Mouse (Mus musculus) naive thymus-derived CD4-positive, alpha-beta T cell, adult 2 months (primary cell): Measurements from ENCODE around the gene Gm4763.
"Not testable (repeated sequence)": the region's sequence is repeated elsewhere in the genome, so short reads cannot be mapped to it uniquely, and the experiment has no call there.

Source experiments
- DNase-seq: peaks from one replicate; pipeline ENCODE4 v3.0.0-alpha.2; 2011; ENCODE audit warnings: low read depth

The Gm4763 gene

DNA sequence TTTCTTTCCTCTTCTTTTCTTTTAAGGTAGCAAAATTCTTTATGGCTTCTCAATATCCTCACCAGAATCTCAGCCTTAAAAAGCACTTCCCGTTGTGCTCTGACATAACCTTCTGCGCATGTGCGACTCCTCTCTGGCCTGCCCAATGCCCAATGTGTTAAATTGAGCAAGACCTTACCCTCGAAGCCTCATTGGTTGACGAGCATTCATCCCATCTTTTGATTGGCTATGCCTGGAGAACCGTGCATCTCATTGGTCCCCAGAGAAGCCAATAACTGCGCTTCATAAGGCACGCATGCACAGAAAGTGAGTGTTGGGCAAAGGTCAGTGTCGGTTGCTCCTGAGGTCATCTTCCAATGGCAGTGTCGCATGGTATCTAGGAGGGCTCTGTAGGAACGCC lies at the start of gene Gm4763:
Gm4763 (minus strand) TSS at position 101 of the 400 bp plus-strand sequence.
- DNase-seq: not testable (repeated sequence)

DNA sequence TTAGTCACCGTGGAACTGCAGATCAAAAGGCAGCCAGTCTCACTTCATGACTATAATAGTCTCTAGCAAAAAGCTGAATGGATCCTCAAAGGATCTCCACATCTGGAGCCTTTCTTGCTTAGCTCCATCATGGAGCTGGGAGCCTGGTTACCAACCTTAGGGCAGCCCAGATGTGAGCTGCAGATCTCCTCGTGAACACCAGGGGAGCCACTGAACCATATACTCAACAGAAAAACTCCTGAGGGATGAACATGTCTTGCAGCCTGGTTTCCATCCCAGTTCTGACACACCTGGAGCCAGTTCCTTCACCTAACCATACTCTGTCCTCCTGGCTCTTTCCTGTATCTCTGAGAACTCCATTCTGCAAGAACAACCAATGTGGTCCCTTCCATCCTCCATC lies 49.4 kb upstream of the Gm4763 start:
- DNase-seq: no peak

DNA sequence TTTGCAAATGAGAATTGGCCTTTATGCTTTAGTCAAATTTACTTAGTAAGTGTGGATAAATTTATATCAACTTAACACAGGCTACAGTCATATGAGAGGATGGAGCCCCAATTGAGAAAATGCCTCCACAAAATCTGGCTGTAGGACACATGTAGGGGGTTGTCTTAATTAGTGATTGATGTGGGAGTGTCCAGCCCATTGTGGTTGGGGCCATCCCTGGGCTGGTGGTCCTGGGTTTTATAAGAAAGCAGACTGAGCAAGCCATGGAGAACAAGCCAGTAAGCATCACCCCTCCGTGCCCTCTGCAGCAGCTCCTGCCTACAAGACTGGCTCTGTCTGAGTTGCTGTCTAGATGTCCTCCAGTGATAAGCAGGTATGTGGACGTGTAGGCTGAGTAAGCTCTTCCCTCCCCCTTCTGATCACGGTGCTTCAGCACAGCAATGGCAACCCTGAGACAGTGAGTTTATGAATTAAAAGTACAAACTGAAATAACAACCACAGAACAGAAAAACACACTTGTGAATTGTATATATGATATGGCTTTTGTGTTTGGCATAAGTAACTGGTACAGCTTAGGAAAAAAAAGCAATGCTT lies 47.3 kb upstream of the Gm4763 start:
- DNase-seq: no peak

DNA sequence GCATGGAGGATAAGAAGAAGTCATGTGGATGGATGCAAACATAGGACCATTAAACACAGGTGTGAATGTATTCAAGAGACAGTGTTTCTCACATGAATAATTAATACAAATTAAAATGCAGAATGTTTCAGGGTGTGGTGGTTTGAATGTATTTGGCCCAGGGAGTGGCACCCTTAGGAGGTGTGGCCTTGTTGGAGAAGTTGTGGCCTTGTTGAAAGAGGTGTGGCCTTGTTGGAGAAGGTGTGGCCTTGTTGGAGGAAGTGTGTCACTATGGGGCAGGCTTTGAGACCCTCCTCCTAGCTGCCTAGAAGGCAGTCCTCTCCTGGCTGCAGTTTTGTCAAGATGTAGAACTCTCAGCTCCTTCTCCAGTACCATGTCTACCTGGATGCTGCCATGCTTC lies 44.7 kb upstream of the Gm4763 start:
- DNase-seq: no peak

DNA sequence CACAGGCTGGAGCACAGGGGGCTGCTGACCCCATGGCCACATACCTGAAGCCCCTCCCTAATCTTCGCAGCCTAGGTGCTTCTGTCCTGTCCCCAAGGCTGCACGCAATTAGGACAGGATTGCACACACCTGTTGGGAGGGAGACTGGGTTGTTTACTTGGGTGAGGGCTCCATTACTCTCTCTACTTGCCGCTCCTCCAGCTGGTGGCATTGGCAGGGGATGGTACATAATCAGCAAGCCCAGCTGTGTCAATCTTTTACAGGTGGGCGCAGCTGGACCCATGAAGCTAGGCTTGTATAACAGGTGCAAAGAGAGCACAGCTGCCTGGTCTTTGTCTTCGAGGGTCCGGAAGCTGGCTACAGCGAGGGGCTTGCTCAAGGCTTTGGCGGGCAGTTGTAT lies 35.9 kb upstream of the Gm4763 start:
- DNase-seq: no peak

DNA sequence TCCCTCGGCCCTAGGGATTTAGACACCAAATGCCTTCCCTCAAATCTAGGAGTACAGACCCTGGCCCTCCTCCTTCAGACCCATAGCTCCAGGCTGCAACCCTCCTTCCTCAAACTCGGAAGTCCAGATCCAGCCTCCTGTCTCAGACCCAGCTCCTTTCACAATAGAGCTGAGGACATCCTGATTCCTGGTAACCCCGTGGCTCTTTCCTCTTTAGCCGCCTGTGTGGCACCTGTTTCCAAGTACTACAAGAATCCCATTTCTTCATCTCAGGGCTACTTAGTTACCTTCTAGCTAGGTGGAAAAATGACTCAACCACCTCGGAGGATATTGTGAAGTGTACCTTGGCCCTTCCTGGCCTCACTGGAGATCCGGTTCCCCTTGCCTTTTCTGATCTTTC lies 34.5 kb upstream of the Gm4763 start:
- no peak for DNase-seq

DNA sequence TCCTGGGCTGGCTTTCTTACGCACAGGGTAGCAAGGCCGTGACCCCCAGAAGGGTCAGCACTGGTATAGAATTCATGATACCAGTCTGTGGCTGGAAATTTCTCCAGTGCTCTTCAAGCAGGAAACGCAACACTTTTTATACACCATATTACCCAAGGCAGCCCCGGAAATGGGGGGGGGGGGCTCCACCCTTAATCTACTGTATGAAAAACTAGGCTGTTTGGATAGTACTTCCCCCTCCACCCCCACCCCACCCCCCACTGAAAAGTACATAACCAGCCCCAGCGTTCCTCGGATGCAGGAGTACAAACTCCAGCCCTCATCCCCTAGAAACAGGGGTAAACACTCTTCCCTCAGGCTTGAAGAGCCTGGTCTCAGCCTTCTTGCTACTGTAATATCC lies 33.5 kb upstream of the Gm4763 start, which contains the start of gene Cd177:
Cd177 (minus strand) TSS at position 101 of the 400 bp plus-strand sequence.
- DNase-seq: peak; percentile 8

DNA sequence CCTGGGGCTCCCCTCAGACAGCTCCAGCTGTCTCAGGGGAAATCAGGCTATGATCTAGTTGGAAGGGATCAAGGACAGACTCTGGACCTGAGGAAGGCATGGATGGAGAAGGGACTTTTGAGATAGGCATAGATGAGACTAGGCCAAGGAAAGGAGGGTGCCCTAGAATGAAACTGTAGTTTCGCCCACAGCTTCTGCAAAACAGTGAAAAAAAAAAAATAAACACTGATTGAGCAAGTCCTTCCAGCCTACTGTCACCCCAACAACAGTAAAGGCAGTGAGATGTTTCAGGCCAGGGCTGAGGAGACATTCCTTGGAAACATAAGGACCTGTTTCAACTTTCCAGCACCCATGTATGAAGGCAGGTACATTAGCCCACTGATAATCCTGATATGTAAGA lies 31.8 kb upstream of the Gm4763 start:
- no peak for DNase-seq

DNA sequence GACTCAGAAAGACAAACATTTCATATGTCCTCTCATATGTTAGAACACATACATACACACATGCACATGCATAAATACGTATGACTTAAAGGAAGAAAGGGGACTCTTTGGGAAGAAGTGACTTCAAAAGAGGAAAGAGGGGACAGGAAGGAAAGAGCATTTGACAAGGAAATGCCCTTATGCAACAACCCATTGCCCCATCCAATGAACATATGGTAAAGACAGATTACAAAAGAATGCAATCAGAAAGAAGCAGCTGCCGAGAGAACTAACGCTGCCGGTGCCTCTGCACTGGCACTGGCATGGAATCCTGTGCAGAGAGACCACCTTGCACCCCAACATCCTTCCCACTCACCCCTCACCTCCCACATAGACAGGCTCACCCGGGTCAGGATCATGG lies 26.8 kb upstream of the Gm4763 start:
- DNase-seq: no peak

DNA sequence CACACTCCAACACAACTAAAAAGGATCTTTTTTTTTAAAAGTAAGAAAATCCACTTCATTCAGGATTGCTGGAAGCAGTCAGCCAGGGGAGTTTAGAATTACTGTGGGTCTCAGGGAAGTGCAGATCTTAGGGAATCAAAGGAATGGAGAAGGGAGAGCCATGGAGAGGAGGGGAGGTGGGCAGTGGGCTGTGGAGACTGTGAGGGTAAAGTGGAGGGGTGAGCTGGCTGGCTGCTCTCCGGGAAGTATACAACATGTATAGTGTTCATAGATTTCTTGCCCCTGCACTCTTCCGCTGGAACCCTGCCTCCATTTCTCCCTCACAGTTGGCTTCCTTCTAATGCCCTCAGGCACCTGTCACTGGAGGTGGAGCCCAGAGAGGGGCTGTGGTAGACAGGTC lies 24.9 kb upstream of the Gm4763 start:
- DNase-seq: no peak

DNA sequence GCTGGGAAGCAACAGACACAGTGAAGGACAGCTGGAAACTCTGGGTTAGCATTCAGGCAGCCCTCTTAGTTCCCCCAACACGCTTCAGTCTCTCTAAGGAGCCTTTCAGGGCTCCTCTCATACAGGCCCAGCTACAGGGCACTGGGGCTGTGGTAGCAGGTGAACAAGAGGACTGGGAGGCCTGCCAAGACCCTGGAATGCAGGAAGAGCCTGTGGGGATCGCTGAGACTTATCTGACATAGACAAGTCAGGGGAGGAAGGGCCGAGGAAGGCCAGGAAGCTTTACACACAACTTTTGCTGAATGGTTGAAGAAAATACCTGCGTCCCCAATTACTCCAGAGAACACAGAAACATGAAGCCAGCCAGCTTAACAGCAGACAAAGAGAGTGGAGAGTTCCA lies 24.0 kb upstream of the Gm4763 start:
- no peak for DNase-seq

DNA sequence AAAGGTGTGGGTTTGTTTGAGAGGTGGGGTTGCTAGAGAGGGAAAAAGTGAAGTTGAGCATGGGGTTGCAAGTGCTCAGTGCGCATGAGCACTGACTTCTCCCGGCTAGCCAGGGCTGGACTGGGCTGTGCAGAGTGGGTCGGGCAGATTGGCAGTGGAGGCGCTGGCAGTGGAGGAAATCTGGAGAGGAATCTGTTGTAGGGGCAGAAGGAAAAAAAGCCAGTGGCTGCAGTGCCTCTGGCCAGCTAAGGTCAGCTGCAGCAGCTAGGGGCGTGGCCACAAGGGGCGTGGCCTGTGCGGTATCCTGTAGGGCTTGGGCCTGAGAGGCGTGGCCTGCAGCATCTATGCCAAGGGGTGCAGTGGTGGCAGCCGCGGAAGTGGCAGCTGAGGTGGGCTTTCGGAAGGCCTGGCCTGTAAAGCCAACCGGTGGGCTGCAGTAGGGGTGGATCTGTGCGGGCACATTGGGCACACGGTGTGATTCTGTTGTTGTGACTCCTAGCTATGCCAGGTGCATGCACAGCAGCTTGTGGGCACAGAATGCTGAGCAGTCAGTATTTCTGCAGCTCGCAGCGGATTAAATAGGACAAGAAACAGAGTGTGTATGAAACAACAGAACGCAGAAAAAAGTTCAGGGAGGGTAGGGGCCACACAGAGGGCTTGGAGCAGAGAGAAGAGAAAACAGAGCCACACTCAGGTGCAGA lies 9.4 kb upstream of the Gm4763 start:
- no peak for DNase-seq

DNA sequence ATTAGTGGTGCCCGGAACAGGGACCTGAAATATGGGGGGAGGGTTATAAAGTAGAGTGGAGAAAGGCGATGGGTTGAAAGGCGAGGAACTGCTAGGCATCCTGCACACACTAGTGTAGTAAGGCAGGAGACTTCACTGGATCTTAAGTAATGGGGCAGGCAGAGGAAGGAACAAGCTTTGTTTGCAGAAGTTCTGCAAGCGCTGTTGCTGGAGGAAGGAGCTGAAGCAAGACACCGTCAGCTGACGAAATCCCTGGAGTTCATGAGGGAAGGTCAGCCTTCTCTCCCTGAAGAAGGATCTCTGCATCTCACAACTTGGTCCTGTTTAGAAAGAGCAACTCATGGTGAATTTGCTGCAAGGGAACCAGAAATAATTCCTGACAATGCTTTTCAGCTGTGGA lies 11.7 kb downstream of the Gm4763 start:
- DNase-seq: no peak

DNA sequence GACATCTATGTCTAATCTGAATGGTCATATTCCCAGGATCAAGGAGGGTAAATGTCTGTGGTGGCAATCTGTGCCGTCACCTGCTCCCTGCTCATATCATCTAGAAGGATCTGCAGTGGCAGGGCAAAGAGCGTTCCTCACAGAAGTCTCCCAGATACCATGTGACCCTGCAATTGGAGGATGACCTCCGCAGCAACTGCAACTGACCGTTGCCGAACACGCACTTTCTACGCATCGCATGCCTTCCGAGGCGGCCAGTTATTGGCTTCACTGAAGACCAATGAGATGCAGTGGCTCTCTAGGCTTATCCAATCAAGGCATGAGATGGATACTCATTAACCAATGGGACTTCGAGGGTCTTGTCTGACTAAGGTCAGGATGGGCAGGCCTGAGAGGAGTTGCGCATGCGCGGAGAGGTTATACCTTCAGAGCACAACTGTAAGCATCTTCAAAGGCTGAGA lies 17.8 kb downstream of the Gm4763 start, which contains the start of gene BC049730:
BC049730 (plus strand) TSS at position 411 of the 461 bp plus-strand sequence.
- no peak for DNase-seq

DNA sequence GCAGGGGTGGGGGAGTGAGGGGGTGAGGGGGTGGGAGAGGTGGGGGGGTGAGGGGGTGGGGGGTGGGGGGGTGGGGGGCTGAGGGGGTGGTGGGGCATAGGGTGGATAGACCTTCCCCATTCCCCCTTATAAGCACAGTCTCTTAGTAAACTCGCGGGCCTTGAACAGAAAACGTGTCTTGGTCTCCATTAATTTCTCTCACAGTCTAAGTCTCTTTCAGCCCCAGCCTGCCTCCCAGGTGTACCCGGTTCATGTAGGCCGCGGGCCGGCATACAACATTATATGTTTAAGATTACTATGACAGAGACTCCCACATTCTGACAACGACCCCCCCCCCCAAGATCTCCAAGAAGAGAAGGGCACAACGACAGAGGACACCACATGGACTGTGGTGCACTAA lies 23.9 kb downstream of the Gm4763 start:
- DNase-seq: not testable (repeated sequence)

DNA sequence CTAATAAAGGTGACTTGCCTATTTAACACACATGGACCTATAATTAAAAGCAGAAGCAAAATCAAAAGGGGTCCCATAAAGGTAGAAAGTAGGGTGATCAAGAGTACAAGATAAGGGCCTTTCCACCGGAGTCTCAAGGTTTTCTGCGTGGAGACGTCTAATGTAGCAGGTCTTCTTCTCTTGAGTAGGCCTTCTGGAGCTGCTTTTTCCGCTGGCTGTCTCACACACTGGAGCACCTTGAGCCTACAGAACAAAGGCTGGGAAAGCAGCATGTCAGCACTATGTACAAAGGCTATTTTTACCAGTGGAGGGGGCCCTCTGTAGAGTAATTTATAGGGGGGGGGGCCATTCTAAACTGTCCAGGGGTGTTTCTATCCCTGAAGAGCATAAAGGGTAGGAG lies 28.8 kb downstream of the Gm4763 start:
- not testable (repeated sequence) for DNase-seq

DNA sequence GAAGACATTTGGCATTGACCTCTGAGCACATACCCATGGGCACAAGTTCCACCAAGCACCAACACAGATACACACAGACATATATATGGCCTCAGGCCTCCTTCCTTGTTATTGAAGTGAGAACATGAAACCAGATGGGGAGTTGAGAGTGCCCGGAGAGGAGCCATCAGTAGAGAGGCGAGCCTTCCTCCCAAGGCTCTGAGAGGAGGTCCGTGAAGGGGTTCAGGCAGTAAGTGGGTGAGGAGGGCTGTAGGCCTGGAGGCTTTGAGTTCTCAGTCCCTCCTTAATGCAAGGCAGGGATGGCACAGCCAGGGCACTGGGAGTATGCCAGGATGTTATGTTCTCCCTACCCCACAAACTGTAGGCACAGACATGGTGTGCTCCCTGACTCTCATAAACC lies 34.0 kb downstream of the Gm4763 start:
- DNase-seq: not testable (repeated sequence)

DNA sequence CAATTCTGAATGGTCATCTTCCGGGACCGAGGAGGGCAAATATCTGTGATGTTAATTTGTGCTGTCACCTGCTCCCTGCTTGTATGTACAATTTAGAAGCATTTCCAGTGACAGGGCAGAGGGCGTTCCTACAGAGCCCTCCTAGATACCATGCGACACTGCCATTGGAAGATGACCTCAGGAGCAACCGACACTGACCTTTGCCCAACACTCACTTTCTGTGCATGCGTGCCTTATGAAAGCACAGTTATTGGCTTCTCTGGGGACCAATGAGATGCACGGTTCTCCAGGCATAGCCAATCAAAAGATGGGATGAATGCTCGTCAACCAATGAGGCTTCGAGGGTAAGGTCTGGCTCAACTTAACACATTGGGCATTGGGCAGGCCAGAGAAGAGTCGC lies 39.2 kb downstream of the Gm4763 start:
- DNase-seq: not testable (repeated sequence)

DNA sequence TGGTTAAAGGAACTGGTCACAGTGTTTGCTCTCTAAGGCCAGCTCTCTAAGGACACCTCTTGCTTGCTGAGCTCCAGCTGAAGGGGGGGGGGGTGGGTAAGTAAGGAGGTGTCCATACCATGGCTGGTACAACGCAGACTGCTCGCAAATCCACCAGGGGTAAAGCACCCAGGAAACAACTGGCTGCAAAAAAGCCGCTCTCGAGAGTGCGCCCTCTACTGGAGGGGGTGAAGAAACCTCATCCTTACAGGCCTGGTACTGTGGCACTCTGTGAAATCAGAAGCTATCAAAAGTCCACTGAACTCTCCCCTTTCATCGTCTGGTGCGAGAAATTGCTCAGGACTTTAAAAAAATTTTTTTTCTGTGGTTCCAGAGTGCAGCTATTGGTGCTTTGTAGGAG lies 42.6 kb downstream of the Gm4763 start:
- DNase-seq: peak; percentile 40

DNA sequence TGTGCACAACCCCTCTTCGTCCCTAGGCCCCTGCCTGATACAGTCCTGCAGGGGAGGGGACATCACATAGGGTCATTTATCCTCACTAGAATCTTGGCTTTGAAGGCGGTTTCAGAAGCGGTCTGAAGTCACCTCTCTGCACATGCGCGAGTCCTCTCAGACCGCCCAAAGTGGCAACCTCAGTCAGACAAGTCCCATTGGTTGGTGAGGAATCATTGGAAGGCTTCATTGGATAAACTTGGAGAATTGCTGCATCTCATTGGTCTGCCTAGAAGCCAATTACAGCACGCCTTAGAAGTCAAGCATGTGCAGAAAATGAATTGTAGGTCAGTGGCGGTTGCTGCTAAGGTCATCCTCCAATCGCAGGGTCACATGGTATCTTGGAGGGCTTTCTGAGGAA lies 50.1 kb downstream of the Gm4763 start, which contains the start of gene Tex101:
Tex101 (minus strand) TSS at position 101 of the 400 bp plus-strand sequence.
- DNase-seq: no peak

DNA sequence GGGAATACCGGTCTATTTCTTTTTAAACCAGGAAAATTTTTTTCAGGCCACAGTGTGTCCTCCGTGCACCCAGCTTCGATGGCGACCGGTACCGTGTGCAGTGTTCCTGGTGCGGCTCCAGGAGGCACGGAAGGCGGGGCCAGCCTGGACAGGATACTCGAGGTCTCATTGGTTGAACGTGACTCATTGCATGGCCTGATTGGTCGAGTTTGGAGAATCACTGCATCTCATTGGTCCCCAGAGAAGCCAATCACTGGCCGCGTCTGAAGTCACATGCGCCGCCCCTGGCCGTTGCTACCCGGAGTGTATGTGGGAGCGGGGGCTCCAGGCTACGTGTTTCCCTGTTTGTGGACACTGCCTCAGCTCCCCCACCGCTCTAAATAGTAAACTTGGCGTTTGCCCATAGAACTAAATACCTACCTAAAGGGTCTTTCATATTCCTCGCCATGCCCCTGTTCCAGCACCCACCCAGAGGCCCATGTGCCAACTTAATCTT lies 54.7 kb downstream of the Gm4763 start:
- DNase-seq: no peak
